ENCODE assay signal across 10 mouse cellular contexts in the genomic region with DNA sequence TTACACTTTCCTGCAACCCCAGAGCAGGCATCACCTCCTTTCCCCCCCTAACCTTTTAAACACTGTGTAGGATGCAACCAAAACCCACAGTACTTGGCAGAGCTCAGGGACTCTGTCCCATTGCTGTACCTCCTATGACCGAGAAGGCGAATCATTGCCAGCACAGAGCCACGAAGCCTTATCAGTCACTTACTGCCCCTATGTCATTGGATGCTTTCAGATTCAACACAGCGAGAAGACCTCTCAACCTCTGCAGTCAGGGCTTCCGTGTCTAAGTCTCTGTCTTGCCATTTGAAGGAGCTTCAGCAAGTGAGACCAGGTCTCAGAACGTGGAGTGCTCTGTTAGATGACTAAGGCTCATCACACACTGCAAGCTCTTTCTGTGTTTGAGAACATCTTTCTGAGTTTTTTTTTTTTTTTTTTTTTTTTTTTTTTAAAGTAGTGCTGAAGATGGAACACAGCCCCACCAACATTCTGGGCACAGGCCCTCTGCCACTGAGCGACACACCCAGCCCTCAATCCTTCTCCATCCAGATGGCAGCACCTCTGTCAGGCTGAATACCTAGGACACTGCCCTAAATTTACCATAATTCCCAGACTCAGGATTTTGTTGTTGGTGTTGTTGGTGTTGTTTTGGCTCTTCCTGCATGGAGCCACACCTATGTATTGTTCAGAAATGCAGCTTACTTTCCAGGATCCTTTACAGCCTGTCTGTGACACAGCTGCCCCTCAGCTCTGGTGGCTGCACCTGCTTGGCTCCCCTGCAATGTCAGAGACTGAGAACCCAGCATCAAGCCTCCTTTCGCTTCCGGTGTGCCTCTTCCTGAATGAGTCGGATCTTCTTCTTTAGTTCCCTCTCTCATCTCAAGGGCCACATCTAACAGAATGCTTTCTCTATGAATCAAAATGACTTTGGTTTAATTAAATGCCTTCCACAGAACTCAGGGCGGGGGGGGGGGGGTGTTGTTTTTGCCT. TPM values are rescaled to one million over a fixed set of nuclear protein-coding genes. Genes with fewer than 3 reads are reported as not detected.
DNase-seq lines count a peak whose midpoint lies in the region; ATAC-seq and TF ChIP-seq lines count a peak whose summit lies in the region.
"Had no signal": no experiment of that assay in that cellular context is flagged by ENCODE, and none has a peak within 500 bp of the region (broad histone marks: within the 10 kb centered on the region; RNA-seq: fewer than 3 reads in every experiment).

No protein-coding gene starts in this region.

- TF ChIP-seq POLR2A in small intestine, adult 2 months (IDR thresholded peaks at IDR 0.05; ENCODE audit: low read depth, low read length) = peak; percentile 16; the same call in 1 of the 2 replicates

- peak; percentile 76 for ATAC-seq in CD4-positive, CD25-positive, alpha-beta regulatory T cell, adult 4 months
- ATAC-seq in inflammation-experienced regulatory T-cells, adult 6 months = peak; percentile 83

- H3K36me3 ChIP-seq in small intestine, adult 2 months (ENCODE audit: control insufficient read depth, insufficient read depth, low read length) = no peaks in the 10 kb centered on the region
- H3K36me3 ChIP-seq: limb, embryonic 12.5 days; midbrain, embryonic 13.5 days had no signal

- DNase-seq in 416B (ENCODE audit: low read depth) = peak; percentile 84
- no peak for DNase-seq in left cerebral cortex, adult 18-20 months (ENCODE audit: low spot score in 2 of 2)
- DNase-seq in left cerebral cortex, adult 2 months (ENCODE audit: extremely low spot score in 1 of 2, low spot score in 2 of 2) = no peak
- no peak for DNase-seq in left cerebral cortex, adult 8-10 months (ENCODE audit: low spot score in 2 of 2)
- DNase-seq: kidney, postnatal 14 days had no signal

- intact Hi-C loops in left cerebral cortex, adult 2 months (cut with DNase I) = no loop called here

- H3K27ac ChIP-seq in small intestine, adult 2 months (ENCODE audit: insufficient read depth, low read depth, low read length) = peak overlapping the region; percentile 79
- H3K27ac ChIP-seq in left cerebral cortex, adult 2 months = no peak overlapping the region
- H3K27ac ChIP-seq: limb, embryonic 12.5 days; midbrain, embryonic 13.5 days had no signal

- TF ChIP-seq CTCF in small intestine, adult 2 months (IDR thresholded peaks at IDR 0.05; ENCODE audit: extremely low read depth, insufficient read length, insufficient replicate concordance, low read depth, low read length) = no peak
- TF ChIP-seq CTCF in left cerebral cortex, adult 2 months (IDR thresholded peaks at IDR 0.05) = no peak

- H3K27me3 ChIP-seq in small intestine, adult 2 months (ENCODE audit: control insufficient read depth, insufficient read depth, low read length) = no peaks in the 10 kb centered on the region
- H3K27me3 ChIP-seq: midbrain, embryonic 13.5 days had no signal

- H3K4me1 ChIP-seq in small intestine, adult 2 months (ENCODE audit: control insufficient read depth, insufficient read depth, insufficient read length, low read length) = peaks cover 27% of the 10 kb centered on the region

- WGBS in small intestine, adult 2 months = 31% methylated on average over 11 of the region's 11 CpGs

- H3K4me3 ChIP-seq in small intestine, adult 2 months (ENCODE audit: low read depth, low read length) = no peak overlapping the region
- H3K4me3 ChIP-seq in left cerebral cortex, adult 2 months = no peak overlapping the region
- H3K4me3 ChIP-seq: limb, embryonic 12.5 days; midbrain, embryonic 13.5 days had no signal

RNA-seq across cellular contexts. Expression of a gene that starts 23.2 kb away (rescaled TPM):
- polyA plus RNA-seq in CD4-positive, CD25-positive, alpha-beta regulatory T cell, adult 4 months (2017; shearing (Covaris generic)) = 1 to 10 TPM; 6.7 to 7.9 TPM
- 1 to 10 TPM in 2 of 3 experiments, under 1 TPM in 1; 0.91 to 6.8 (median 5.0) TPM for polyA plus RNA-seq in inflammation-experienced regulatory T-cells, adult 6 months (2017; shearing (Covaris generic))
- polyA plus RNA-seq in small intestine, adult 2 months (2012; rRNA removed) = 16.7 and 28.2 TPM in 2 replicates
- 10 to 100 TPM; 35.5 to 42.3 TPM for total RNA-seq in left cerebral cortex, adult 18-20 months (2021)
- total RNA-seq in left cerebral cortex, adult 2 months (2021) = 10 to 100 TPM; 36.2 to 48.7 TPM
- 10 to 100 TPM; 30.6 to 49.4 (median 43.4) TPM for total RNA-seq in left cerebral cortex, adult 8-10 months (2022)
